Mouse (Mus musculus): ENCODE measurements around the gene Fam222a.

GRCm38 (mm10) chr5:114552507-114553208 lies 15.2 kb upstream of the Fam222a start:
- no peak for TF ChIP-seq CTCF (IDR thresholded peaks at IDR 0.05; ENCODE audit: low read depth)
- no peak for TF ChIP-seq EP300 (IDR thresholded peaks at IDR 0.05; ENCODE audit: low read depth)
